Mouse (Mus musculus): ENCODE results near the gene Pfkp. TPM values are rescaled to one million over a fixed set of nuclear protein-coding genes. Genes with fewer than 3 reads are reported as not detected.

Pfkp gene
- total and polyA plus RNA-seq, 3 experiments: 53.3 to 175 TPM; not detected in 1

DNA sequence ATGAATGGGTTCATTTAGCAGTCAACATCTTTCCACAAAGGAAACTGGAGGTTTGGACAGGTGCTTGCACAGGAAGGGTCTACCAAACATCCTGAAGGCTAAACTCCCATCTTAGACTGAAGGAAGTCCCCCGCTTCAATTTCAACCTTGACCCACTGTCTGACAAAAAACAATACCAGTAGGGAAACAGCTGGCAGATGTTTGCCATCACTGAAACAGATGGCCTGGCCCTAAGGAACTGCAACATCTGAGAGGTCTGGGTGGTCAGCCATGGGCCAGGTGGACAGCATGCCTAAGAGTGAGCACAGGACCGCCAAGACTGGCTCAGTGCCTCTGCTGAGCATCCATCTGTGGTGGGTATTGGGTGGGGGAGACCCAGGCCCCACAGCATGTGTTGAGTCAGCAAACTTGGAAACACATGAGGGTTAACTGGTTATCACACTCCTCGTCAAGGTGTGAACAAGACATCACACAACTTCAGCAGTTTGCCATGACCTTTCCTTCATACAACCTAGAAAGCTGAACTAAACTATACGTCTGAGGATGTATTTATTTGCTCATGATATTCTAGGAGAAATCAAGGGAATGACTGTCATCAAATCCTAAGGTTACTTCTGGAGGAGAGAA lies 65.0 kb downstream of the Pfkp start:
- no peak for DNase-seq (ENCODE audit: low read depth, low spot score)
- Histone ChIP-seq H3K36me3 (ENCODE audit: control insufficient read depth in 1 of 2, insufficient read depth in 2 of 2, low read length in 2 of 2) (peaks cover 0 to 29% of the 10 kb centered on the region in 2 experiments; a peak in 2 of 4 replicates), H3K9ac (ENCODE audit: control insufficient read depth, low read depth, low read length, poor library complexity, severe bottlenecking) (no peak overlapping the region), H3K27ac (ENCODE audit: control insufficient read depth, low read depth, low read length) (no peak overlapping the region), H3K27me3 (ENCODE audit: control insufficient read depth in 1 of 2, insufficient read depth in 2 of 2, low read length in 2 of 2) (no peaks in the 10 kb centered on the region), H3K79me2 (ENCODE audit: control insufficient read depth, insufficient read depth, low read length, poor library complexity) (no peaks in the 10 kb centered on the region), H3K4me3 (ENCODE audit: control insufficient read depth in 1 of 2, insufficient read depth in 1 of 2, low read depth in 2 of 2, low read length in 2 of 2) (no peak overlapping the region), H3K4me1 (ENCODE audit: control insufficient read depth in 1 of 2, insufficient read depth in 2 of 2, low read length in 2 of 2) (no peaks in the 10 kb centered on the region), H3K9me3 (replicated peaks; ENCODE audit: insufficient read depth, low read length) (no peaks in the 10 kb centered on the region)
- TF ChIP-seq NELFE (IDR thresholded peaks at IDR 0.05; ENCODE audit: low read depth, low read length): peak; percentile 5; the same call in 1 of the 2 replicates
- TF ChIP-seq SIN3A (IDR thresholded peaks at IDR 0.05; ENCODE audit: low read length): no peak
- TF ChIP-seq ZMIZ1 (IDR thresholded peaks at IDR 0.05; ENCODE audit: low read depth, low read length): peak; percentile 54; the same call in 1 of the 2 replicates

DNA sequence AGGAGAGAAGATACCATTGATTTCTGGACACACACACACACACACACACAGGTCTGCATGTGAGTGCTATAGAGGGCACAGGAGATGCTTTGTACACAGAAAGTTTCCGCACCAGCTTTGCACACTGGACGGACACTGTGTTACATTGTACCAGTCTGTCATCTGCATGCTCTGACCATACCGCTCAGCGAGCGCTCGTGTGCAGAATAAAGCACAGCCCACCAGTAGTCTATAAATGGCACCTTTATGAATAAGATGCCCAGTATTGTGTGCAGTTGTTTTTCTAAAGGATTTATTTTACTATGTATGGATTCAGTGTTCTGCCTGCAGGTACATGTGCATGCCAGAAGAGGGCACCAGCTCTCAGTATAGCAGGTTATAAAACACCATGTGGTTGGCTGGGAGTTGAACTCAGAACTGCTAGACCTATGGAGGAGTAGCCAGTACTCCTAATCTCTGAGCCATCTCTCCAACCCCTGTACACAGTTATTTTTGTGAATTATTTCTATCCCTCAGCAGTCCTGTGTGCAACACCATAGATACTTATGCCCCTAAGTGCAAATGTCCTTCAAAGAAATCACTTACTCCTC lies 72.6 kb downstream of the Pfkp start:
- Histone ChIP-seq H3K9me3 (replicated peaks; ENCODE audit: insufficient read depth, low read length) (no peaks in the 10 kb centered on the region), H3K27me3 (ENCODE audit: control insufficient read depth in 1 of 2, insufficient read depth in 2 of 2, low read length in 2 of 2) (no peaks in the 10 kb centered on the region), H3K27ac (ENCODE audit: control insufficient read depth, low read depth, low read length) (no peak overlapping the region), H3K4me1 (ENCODE audit: control insufficient read depth in 1 of 2, insufficient read depth in 2 of 2, low read length in 2 of 2) (no peaks in the 10 kb centered on the region), H3K4me3 (ENCODE audit: control insufficient read depth in 1 of 2, insufficient read depth in 1 of 2, low read depth in 2 of 2, low read length in 2 of 2) (no peak overlapping the region), H3K79me2 (ENCODE audit: control insufficient read depth, insufficient read depth, low read length, poor library complexity) (no peaks in the 10 kb centered on the region), H3K9ac (ENCODE audit: control insufficient read depth, low read depth, low read length, poor library complexity, severe bottlenecking) (no peak overlapping the region), H3K36me3 (ENCODE audit: control insufficient read depth in 1 of 2, insufficient read depth in 2 of 2, low read length in 2 of 2) (peaks cover 0 to 26% of the 10 kb centered on the region in 2 experiments; a peak in 2 of 4 replicates)
- DNase-seq (ENCODE audit: low read depth, low spot score): peak; percentile 72
- TF ChIP-seq GATA1 (IDR thresholded peaks at IDR 0.05; ENCODE audit: low read depth, low read length) (no peak), SMC3 (IDR thresholded peaks at IDR 0.05; ENCODE audit: low read depth, low read length) (peak; percentile 44), SIN3A (IDR thresholded peaks at IDR 0.05; ENCODE audit: low read length) (no peak; the same call in 1 of the 2 replicates), RAD21 (IDR thresholded peaks at IDR 0.05; ENCODE audit: low read depth, low read length) (peak; percentile 46), CTCF (IDR thresholded peaks at IDR 0.05 in 2 of 3, conservative IDR thresholded peaks at IDR 0.05 in 1 of 3; ENCODE audit: control insufficient read depth in 1 of 3, insufficient read depth in 1 of 3, low read depth in 2 of 3, low read length in 3 of 3, poor library complexity in 1 of 3, severe bottlenecking in 1 of 3) (peak; percentile 64 to 65 (median 65)), MAX (IDR thresholded peaks at IDR 0.05; ENCODE audit: low read length) (peak; percentile 40; the same call in 1 of the 2 replicates), MYC (IDR thresholded peaks at IDR 0.05; ENCODE audit: low read depth, low read length) (peak; percentile 84), ZC3H11A (IDR thresholded peaks at IDR 0.05; ENCODE audit: low read depth, low read length) (peak; percentile 44)

DNA sequence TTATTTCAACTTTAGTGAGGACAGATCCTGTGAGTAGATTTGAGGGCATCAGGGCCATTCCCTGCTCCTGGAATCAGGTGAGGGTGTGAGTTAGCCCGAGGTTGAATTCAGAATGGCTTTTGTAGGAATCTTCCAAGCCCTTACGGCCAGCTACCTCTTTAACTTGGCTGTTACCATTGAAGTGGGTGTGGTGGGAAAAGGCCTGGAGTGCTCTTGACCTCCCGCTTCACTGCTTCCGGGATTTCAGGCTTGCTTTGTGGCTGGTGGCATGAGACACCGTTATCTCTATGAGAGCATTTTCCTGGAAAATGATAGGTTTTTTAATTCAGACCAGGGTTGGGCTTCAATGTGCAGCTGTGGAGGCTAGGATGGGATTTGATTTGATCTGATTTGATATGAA lies 83.0 kb downstream of the Pfkp start:
- H3K9me3 ChIP-seq (replicated peaks; ENCODE audit: insufficient read depth, low read length): no peaks in the 10 kb centered on the region
- no peak for TF ChIP-seq POLR2AphosphoS2 (IDR thresholded peaks at IDR 0.05; ENCODE audit: low read length)
- no peak for TF ChIP-seq MXI1 (IDR thresholded peaks at IDR 0.05; ENCODE audit: low read depth, low read length)
- H3K4me3 ChIP-seq (ENCODE audit: control insufficient read depth in 1 of 2, insufficient read depth in 1 of 2, low read depth in 2 of 2, low read length in 2 of 2): no peak overlapping the region
- no peak for DNase-seq (ENCODE audit: low read depth, low spot score)
- no peak overlapping the region for H3K9ac ChIP-seq (ENCODE audit: control insufficient read depth, low read depth, low read length, poor library complexity, severe bottlenecking)
- no peak overlapping the region for H3K27ac ChIP-seq (ENCODE audit: control insufficient read depth, low read depth, low read length)
- H3K4me1 ChIP-seq (ENCODE audit: control insufficient read depth in 1 of 2, insufficient read depth in 2 of 2, low read length in 2 of 2): no peaks in the 10 kb centered on the region
- H3K79me2 ChIP-seq (ENCODE audit: control insufficient read depth, insufficient read depth, low read length, poor library complexity): no peaks in the 10 kb centered on the region
- H3K36me3 ChIP-seq (ENCODE audit: control insufficient read depth in 1 of 2, insufficient read depth in 2 of 2, low read length in 2 of 2): peaks cover 0 to 36% of the 10 kb centered on the region in 2 experiments; a peak in 2 of 4 replicates
- no peaks in the 10 kb centered on the region for H3K27me3 ChIP-seq (ENCODE audit: control insufficient read depth in 1 of 2, insufficient read depth in 2 of 2, low read length in 2 of 2)
